8 mouse cellular contexts compared by ENCODE assay signal in the genomic region with DNA sequence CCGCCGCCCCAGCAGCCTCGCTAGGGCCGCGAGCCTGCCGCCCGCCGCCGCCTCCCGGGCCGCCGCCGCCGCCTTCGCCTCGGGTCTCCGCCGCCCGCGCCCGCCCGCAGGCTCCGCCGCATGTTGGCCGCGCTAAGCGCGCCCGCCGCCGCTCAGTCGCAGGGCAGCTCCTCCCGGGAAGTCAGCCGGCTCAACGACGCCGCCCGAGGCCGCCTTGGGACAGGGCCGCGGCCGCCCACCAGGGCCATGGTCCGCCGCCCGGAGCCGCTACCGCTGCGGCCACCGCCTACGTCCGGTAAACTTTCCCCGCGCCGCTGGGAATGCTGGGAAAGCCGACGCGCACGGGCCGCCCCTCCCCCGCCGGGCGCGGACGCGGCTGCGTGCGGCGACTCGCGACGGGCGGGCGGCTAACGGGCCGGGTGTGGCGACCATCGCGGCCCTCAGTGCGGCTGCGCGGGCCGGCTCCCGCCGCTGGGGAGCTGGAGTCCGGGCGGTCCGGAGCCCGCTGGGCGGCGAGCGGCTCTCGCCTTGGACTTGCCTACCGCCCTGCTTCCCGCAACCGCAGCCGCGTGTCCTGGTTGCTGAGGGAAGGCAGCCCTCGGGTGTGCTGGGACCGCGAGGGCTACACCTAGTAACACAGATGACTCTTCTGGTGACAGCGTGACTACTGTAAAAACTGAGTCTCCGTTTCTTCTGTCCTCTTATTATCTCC. TPM values are rescaled to one million over a fixed set of nuclear protein-coding genes. Genes with fewer than 3 reads are reported as not detected.
DNase-seq lines count a peak whose midpoint lies in the region; ATAC-seq and TF ChIP-seq lines count a peak whose summit lies in the region.

A gene (minus strand): TSS at position 217 of the 712 bp plus-strand sequence.

- H3K4me2 ChIP-seq in lung, embryonic 14.5 days, result peak within 1 kb of the TSS; percentile 62

- H3K27ac ChIP-seq in lung, embryonic 14.5 days (ENCODE audit: low read depth), result peak within 1 kb of the TSS; percentile 92

- H3K4me3 ChIP-seq in lung, embryonic 14.5 days (ENCODE audit: low read depth, low read length), result peak within 1 kb of the TSS; percentile 90

- 0 out of 2 replicates have a peak, but pooled peaks cover 2% of the 10 kb centered on the region for H3K4me1 ChIP-seq in lung, embryonic 14.5 days (ENCODE audit: insufficient read depth)

- DNase-seq in MN1 (ENCODE audit: low spot score), result peak; percentile 87
- peak; percentile 85 for DNase-seq in cerebellum, adult 8-10 months
- DNase-seq in forelimb bud, embryonic 11.5 days (ENCODE audit: low read depth, low spot score), result peak; percentile 72
- peak; percentile 92 for DNase-seq in heart, postnatal 4 days
- DNase-seq in layer of hippocampus, adult 8-10 months (ENCODE audit: low spot score in 2 of 2), result peak; percentile 64 to 82
- peak; percentile 94 for DNase-seq in lung, embryonic 14.5 days
- peak; percentile 50 to 61 for DNase-seq in thymus, adult 18-20 months

- no peak for TF ChIP-seq CTCF in lung, embryonic 14.5 days (IDR thresholded peaks at IDR 0.05; ENCODE audit: low read depth)

- peak; percentile 93 for ATAC-seq in lung, embryonic 14.5 days (ENCODE audit: insufficient read depth)
- ATAC-seq in neutrophil, adult 5-6 weeks (ENCODE audit: extremely low read depth, insufficient number of reproducible peaks, low FRiP score, poor library complexity, severe bottlenecking), result peak; percentile 54

- H3K9me3 ChIP-seq in lung, embryonic 14.5 days (ENCODE audit: low read depth, low read length), result no peaks in the 10 kb centered on the region

- no peaks in the 10 kb centered on the region for H3K27me3 ChIP-seq in lung, embryonic 14.5 days (ENCODE audit: insufficient read depth, low read length)

- peaks cover 25% of the 10 kb centered on the region for H3K36me3 ChIP-seq in lung, embryonic 14.5 days (ENCODE audit: insufficient read depth)

- WGBS in lung, embryonic 14.5 days, result under 1% methylated on average over 101 of the region's 102 CpGs

- peak within 1 kb of the TSS; percentile 97 for H3K9ac ChIP-seq in lung, embryonic 14.5 days

RNA-seq across cellular contexts. Expression of the gene that starts here (rescaled TPM):
- total RNA-seq in heart, postnatal 4 days (2021), result 10 to 100 TPM; 38.7 to 39.1 TPM
- 10 to 100 TPM; 19.2 to 20.3 (median 20.1) TPM for total RNA-seq in layer of hippocampus, adult 8-10 months (2022)
- 11.8 and 12.8 TPM in 2 replicates for polyA plus RNA-seq in lung, embryonic 14.5 days (2014; fragmentation: Nextera tagmentation; extraction: Ambion mirVana)
- 52.9 and 63.2 TPM in 2 replicates for total RNA-seq in neutrophil, adult 5-6 weeks (2017)

Comparison
In these comparisons a context has a peak if more than half of its experiments do, and no peak if none do; other contexts are left out.
1. Peak in every context shown above with its lines: DNase-seq, ATAC-seq, H3K4me3 ChIP-seq and H3K27ac ChIP-seq.